Mouse (Mus musculus) NIH3T3 (cell line): ENCODE data around the gene Gtf2h5.

Experiments
- DNase-seq: peaks from one replicate; pipeline ENCODE4 v3.0.0-alpha.2; 2012; ENCODE audit warnings: low read depth

Gene Gtf2h5

GRCm38 (mm10) chr17:6079287-6080122 is at the start of gene Gtf2h5, which contains the start of gene Serac1:
TSS of gene Gtf2h5 (plus strand) at chr17:6079786.
TSS of gene Serac1 (minus strand) at chr17:6079741.
- DNase-seq, result peak; percentile 99

- no peak for DNase-seq
These were observed 43.9 kb upstream of the Gtf2h5 start for GRCm38 (mm10) chr17:6035661-6036060.

DNA sequence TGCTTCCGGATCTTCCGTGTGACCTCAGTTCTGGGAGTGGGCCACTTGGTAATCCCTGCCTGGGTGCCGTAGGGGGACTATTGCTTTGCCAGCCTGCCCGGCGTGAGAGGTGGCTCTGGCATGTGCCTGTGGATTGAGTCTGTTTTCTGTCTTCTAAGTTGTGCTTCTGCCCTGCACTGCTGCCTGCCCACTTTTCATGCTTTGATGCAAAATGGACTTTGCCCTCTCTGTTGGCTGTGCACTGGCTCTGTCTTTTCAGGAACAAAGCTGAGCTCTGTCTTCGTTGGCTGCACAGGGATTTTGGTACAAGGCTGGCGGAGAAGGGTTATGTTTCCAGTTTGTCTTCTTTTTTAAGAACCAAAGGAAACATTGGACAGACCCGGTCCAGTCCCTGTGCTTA is 43.1 kb upstream of the Gtf2h5 start:
- no peak for DNase-seq

DNA sequence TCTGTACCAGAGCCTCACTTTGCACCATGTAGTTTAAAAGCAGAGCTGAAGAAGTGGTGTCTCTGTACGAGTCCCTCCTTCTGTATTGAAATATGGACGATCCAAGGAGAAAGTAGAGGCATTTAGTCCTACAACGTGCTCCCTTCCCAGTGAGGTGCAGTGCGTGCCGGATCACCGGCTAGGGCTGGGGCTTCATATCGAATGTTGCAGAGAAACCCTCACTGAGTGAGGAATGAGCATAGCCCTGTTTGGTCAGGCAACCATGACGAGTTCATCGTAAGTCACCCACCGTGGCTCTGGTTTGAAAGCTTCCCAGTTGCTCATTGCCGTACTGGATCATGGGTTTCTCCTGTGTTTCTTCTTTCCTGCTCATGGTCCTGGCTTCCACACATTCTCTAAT is 42.7 kb upstream of the Gtf2h5 start:
- no peak for DNase-seq

DNA sequence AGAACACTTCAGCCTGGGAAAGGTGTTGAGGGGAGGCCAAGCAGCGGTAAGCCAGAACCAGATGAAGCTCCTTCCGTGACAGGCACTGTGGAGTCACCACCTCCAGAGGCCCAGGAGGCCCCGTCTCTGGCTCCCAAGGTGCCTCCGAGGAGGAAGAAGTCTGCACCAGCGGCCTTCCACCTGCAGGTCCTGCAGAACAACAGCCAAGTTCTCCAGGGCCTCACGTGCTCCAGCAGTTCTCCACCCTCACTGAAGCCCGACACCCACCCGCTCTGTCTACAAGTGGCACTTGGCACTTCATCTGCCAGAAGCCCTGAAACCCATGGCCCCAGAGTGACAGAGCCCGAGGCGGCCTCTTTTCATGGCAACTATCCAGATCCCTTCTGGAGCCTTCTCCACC is 42.1 kb upstream of the Gtf2h5 start:
- DNase-seq, result no peak

DNA sequence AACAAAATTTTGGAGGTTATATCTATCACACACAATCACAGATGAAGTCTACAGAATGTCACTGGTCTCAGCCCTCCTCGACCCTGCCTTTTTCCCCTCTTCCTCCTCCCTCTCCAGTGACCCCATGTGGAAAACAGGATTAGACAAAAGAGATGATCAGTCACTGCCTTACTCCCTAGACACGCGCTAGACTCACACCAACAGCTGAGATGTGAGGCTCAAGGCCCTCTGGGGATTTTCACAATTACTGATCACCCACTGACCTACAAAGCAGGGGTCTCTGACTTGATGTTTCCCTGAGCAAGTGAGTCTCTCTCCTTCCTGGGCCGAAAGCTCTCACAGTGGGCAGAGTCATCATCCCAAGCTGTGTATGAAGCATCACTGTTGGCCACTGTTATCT is 26.8 kb upstream of the Gtf2h5 start:
- DNase-seq, result no peak

GRCm38 (mm10) chr17:6054934-6055355 is 24.6 kb upstream of the Gtf2h5 start:
- peak; percentile 84 for DNase-seq

DNA sequence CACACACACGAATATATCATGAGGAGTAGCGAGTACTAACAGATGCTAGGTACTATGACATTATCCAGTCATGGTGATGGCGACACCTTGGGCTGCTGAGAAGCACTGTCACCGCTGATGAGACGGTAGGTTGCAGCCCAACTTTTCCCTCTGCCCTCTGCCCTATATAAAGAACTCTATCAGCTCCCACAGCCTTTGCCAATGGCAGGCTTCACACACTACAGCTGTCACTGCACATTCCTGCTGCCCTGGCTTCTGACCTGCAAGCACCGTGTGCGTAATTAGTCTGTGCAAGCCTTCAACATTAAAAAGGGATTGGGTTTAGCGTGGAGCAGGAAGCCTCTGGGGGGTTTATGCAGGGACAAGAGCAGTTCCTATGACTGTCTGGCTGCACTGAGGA is 16.8 kb upstream of the Gtf2h5 start:
- no peak for DNase-seq

GRCm38 (mm10) chr17:6063532-6063931 is 16.1 kb upstream of the Gtf2h5 start:
- no peak for DNase-seq

- DNase-seq, result peak; percentile 79
These were observed 13.6 kb upstream of the Gtf2h5 start for GRCm38 (mm10) chr17:6066021-6066420.

- no peak for DNase-seq
These were observed 12.0 kb upstream of the Gtf2h5 start for GRCm38 (mm10) chr17:6067613-6068012.

DNA sequence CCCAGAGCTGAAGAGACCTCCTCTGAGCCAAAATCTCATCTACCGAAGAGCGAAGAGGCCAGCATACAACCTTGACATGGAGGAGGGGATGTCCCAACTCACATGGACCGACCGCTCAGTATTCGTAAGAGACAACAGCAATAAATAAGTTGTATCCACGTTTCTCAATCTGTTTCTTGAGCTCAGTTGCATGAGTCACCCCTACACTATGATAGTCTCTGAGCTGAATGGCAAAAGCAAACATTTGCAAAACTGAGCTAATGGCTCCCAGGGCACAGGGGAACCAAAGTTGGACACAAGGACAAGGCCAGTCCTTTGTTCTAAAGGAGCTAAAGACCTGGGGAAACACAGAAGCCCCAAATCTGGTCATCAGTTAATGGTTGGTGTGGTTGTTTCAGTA is 9.7 kb upstream of the Gtf2h5 start:
- peak; percentile 10 for DNase-seq

- no peak for DNase-seq
These were observed 6.2 kb upstream of the Gtf2h5 start for GRCm38 (mm10) chr17:6073405-6073804.

DNA sequence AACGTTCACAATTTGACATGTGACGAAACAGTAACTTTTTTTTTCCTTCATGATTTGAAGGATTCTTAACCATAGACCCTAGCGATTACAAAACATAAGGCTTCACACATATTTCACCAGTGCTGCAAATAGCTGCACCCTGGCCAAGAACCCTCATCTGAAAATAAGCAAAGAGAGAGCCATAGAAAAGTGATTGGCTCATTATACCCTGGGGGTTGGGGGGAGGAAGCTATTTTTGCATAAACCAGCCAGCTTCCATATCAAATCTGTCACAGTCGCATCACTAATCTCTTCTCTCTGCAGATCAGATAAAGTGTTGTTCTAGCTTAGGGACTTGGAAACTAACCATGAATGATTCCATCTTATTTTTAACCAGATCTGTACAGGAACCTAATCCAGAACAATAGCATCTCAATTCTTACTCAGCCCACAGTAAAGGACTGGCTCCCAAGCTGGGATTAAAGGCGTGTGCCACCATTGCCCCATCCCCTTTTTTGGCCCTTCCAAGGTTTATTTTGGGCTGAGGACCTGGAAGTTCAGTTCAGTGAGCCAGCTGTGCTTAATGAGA is 3.8 kb downstream of the Gtf2h5 start:
- peak; percentile 18 for DNase-seq

- DNase-seq, result no peak
These were observed 12.0 kb downstream of the Gtf2h5 start for GRCm38 (mm10) chr17:6091604-6092003.

- DNase-seq, result peak; percentile 37
These were observed 16.0 kb downstream of the Gtf2h5 start for GRCm38 (mm10) chr17:6095579-6095978.

- DNase-seq, result peak; percentile 82
These were observed 18.3 kb downstream of the Gtf2h5 start for GRCm38 (mm10) chr17:6097884-6098283.

GRCm38 (mm10) chr17:6102287-6102686 is 22.7 kb downstream of the Gtf2h5 start:
- no peak for DNase-seq

- no peak for DNase-seq
These were observed 24.0 kb downstream of the Gtf2h5 start for GRCm38 (mm10) chr17:6103566-6103965.

GRCm38 (mm10) chr17:6106361-6107014 is 26.9 kb downstream of the Gtf2h5 start, which contains the start of gene Tulp4:
TSS of gene Tulp4 (plus strand) at chr17:6106437.
- DNase-seq, result peak; percentile 92

DNA sequence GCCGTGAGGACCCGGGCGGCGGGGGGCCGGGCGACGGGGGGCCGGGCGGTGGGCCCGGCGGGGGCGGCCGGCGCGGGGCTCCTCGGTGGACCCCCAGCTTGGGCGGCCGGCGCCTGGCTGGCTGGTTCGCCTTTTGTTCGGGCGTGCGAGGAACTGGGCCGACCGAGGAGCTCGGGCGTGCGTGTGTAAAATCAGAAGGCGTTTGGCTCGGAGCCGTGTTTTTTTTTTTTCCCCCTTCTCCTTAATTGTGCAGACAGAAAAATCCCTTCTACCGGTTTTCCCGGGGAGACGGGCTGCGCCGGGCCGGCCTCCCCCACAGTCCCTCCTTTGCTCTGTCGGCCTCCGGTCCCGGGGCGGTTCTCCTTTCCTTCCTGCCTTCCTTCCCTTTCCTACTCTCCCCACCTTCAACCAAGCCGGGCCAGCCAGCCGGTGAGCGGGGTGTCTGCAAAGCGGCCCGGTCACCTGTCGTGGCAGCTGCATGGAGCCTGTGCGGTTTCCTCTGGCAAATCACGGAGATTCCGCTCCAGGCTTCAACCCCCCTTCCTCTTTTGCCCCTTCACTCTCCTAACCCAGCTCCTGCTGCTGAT is 27.5 kb downstream of the Gtf2h5 start:
- peak; percentile 74 for DNase-seq

- DNase-seq, result peak; percentile 28
These were observed 28.6 kb downstream of the Gtf2h5 start for GRCm38 (mm10) chr17:6108175-6108574.

GRCm38 (mm10) chr17:6110956-6111355 is 31.4 kb downstream of the Gtf2h5 start:
- peak; percentile 66 for DNase-seq
